Mouse (Mus musculus) hindbrain, embryonic 13.5 days (tissue): ENCODE measurements around the gene Ccdc18. TPM values are rescaled to one million over a fixed set of nuclear protein-coding genes. Genes with fewer than 3 reads are reported as not detected.
"Not testable (repeated sequence)": the region's sequence is repeated elsewhere in the genome, so short reads cannot be mapped to it uniquely, and the experiment has no call there.

Source experiments
- ATAC-seq: fragments of 200-750 bp; cut with Nextera tagmentation; 2 replicates; pipeline ENCODE4 v1.8.0; 2017; ENCODE audit warnings: moderate TSS enrichment; ENCODE audit not compliant: low FRiP score
- H3K27ac ChIP-seq: fragments of 300-500 bp; sonication (generic); 2 replicates; pipeline ENCODE4 v1.5.1; 2015; ENCODE audit warnings: inconsistent platforms, mild to moderate bottlenecking, moderate library complexity
- H3K27me3 ChIP-seq: fragments of 300-500 bp; sonication (generic); 2 replicates; pipeline ENCODE4 v1.6.1; 2015; ENCODE audit warnings: mild to moderate bottlenecking, inconsistent platforms
- H3K36me3 ChIP-seq: fragments of 300-500 bp; sonication (generic); 2 replicates; pipeline ENCODE4 v1.6.1; 2015; ENCODE audit warnings: mild to moderate bottlenecking, inconsistent platforms
- H3K4me1 ChIP-seq: fragments of 300-500 bp; sonication (generic); replicated peaks from 2 replicates; pipeline ENCODE4 v1.6.1; 2015; ENCODE audit warnings: inconsistent platforms
- H3K4me2 ChIP-seq: fragments of 300-500 bp; sonication (generic); 2 replicates; pipeline ENCODE4 v1.6.1; 2015; ENCODE audit warnings: inconsistent platforms, mild to moderate bottlenecking, moderate library complexity
- H3K4me3 ChIP-seq: fragments of 300-500 bp; sonication (generic); 2 replicates; pipeline ENCODE4 v1.5.1; 2015; ENCODE audit warnings: mild to moderate bottlenecking, inconsistent platforms
- H3K9ac ChIP-seq: fragments of 300-500 bp; sonication (generic); 2 replicates; pipeline ENCODE4 v1.6.1; 2015; ENCODE audit warnings: mild to moderate bottlenecking, inconsistent platforms
- H3K9me3 ChIP-seq: fragments of 300-500 bp; sonication (generic); 2 replicates; pipeline ENCODE4 v1.6.1; 2016; ENCODE audit warnings: inconsistent platforms
- WGBS: fragments of 180-500 bp; shearing (Covaris S2); methylation state at CpG from one replicate; pipeline ENCODE4 v1.1.7; 2015; 5-methylcytosine and 5-hydroxymethylcytosine counted together
- polyA plus RNA-seq: library from polyadenylated mRNA; unstranded; fragments of >200 nt; fragmentation: Nextera tagmentation; extraction: Ambion mirVana; gene quantifications from 2 replicates; pipeline ENCODE4 v1.2.1, GENCODE M21; 2015

Ccdc18 gene
- 3.2 and 3.3 TPM in 2 replicates for polyA plus RNA-seq

DNA sequence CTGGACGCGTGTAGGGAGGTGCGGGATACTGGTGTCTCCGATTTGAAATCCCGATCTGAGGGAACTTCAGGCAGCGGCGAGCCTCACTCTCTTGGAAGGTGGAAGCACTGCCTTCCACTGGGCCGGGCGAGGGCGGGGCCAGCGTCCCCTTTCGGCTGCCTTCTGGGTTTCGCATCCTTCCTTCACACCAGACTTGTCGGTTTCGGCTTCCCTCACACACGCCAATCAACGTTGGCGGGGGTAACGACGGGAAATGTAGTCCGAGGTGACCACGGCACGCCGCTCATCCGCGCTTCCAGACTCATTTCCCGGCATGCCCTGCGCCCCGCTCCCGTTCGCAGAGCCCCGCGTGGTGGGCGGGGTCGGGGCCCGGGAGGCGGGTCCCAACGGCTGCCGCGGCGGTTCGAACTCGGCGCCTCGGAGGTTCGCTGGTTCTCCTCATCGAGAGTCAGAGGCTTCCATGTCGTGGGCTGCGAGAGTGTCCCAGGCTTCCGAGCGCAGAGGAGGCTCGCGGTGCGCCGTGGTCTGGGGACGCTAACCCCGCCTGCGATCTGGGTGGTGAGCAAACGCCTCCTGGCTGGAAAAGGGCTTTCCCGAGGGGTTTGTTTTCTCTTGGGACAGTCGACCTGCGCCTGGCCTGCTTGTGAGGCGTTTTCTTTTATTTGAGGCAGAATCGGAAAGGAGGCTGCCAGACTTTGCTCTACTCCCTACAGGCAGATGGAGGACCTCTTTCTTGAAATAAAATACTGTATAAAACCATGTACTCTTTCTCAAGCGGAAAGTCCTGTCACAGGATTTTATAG lies at the start of gene Ccdc18, which contains the start of gene Tmed5:
Gene Ccdc18 (plus strand): TSS at position 435 of the 803 bp plus-strand sequence.
Gene Tmed5 (minus strand): TSS at position 180 of the 803 bp plus-strand sequence.
- H3K4me2 ChIP-seq, result peak within 1 kb of the TSS; percentile 73
- H3K9me3 ChIP-seq, result no peaks in the 10 kb centered on the region
- peaks cover 13% of the 10 kb centered on the region for H3K36me3 ChIP-seq
- ATAC-seq, result peak; percentile 99
- peak within 1 kb of the TSS; percentile 87 for H3K27ac ChIP-seq
- H3K4me1 ChIP-seq, result peaks cover 21% of the 10 kb centered on the region
- H3K9ac ChIP-seq, result peak within 1 kb of the TSS; percentile 83
- no peaks in the 10 kb centered on the region for H3K27me3 ChIP-seq
- WGBS, result under 1% methylated on average over 65 of the region's 65 CpGs
- peak within 1 kb of the TSS; percentile 87 for H3K4me3 ChIP-seq

- no peaks in the 10 kb centered on the region for H3K27me3 ChIP-seq
- H3K27ac ChIP-seq, result no peak overlapping the region
- ATAC-seq, result no peak
- H3K9ac ChIP-seq, result no peak overlapping the region
- peaks cover 63% of the 10 kb centered on the region for H3K36me3 ChIP-seq
- H3K9me3 ChIP-seq, result no peaks in the 10 kb centered on the region
- H3K4me1 ChIP-seq, result no peaks in the 10 kb centered on the region
- no peak overlapping the region for H3K4me2 ChIP-seq
- no peak overlapping the region for H3K4me3 ChIP-seq
- WGBS, result 97% methylated on average over 2 of the region's 2 CpGs
These were observed 47.2 kb upstream of the Ccdc18 start for GRCm38 (mm10) chr5:108085440-108085839.

DNA sequence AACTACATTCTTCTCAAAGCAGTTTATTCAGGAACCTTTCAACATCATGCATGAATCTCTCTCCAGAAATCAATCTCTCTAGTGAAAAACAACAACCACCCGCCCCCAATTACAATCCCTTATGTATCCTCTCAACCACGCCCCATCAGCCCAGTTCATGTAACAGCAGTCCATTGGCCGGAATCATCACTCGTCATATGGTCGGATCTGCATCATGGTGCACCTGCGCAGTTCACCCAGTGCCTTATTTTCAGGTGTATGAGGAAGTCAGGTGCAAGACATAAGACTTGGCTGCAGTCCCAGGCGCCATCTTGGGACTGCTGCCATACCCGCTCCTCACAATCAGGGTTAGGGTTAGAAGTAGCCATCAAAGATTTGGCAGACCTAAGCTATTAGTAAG lies 39.9 kb upstream of the Ccdc18 start:
- H3K9me3 ChIP-seq, H3K9ac ChIP-seq, H3K27ac ChIP-seq, ATAC-seq, H3K4me2 ChIP-seq, H3K4me1 ChIP-seq, H3K4me3 ChIP-seq, H3K27me3 ChIP-seq: not testable (repeated sequence)
- 98% methylated on average over 8 of the region's 8 CpGs for WGBS
- peaks cover 67% of the 10 kb centered on the region for H3K36me3 ChIP-seq

- 85% methylated on average over 3 of the region's 3 CpGs for WGBS
- Histone ChIP-seq H3K9ac (no peak overlapping the region), H3K27ac (no peak overlapping the region), H3K36me3 (peaks cover 57% of the 10 kb centered on the region), H3K4me2 (no peak overlapping the region), H3K27me3 (no peaks in the 10 kb centered on the region), H3K9me3 (no peaks in the 10 kb centered on the region), H3K4me3 (no peak overlapping the region), H3K4me1 (no peaks in the 10 kb centered on the region)
- no peak for ATAC-seq
These were observed 35.0 kb upstream of the Ccdc18 start for GRCm38 (mm10) chr5:108097676-108098075.

GRCm38 (mm10) chr5:108100196-108100595 lies 32.5 kb upstream of the Ccdc18 start:
- no peak for ATAC-seq

DNA sequence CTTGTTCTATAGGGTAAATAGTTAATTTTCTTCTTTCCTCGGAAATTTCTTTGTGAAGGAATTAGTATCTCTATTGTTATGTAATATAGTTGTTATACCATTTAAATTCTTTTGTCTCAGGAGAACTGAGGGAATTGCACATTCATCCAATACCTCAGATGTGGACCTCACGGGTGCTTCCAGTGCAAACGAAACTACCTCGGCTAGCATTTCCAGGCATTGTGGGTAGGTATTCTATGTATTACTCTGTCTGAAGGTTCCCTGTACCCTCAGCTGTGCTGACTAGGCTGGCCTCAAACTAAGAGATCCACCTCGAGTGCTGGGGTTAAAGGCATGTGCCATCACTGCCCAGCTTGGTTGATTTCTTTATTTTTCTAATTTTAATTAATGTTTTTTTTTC lies 28.4 kb upstream of the Ccdc18 start:
- Histone ChIP-seq H3K4me2 (no peak overlapping the region), H3K27me3 (no peaks in the 10 kb centered on the region), H3K4me1 (no peaks in the 10 kb centered on the region), H3K9ac (no peak overlapping the region), H3K36me3 (peaks cover 57% of the 10 kb centered on the region), H3K27ac (no peak overlapping the region), H3K9me3 (no peaks in the 10 kb centered on the region), H3K4me3 (no peak overlapping the region)
- WGBS, result 90% methylated on average over 5 of the region's 5 CpGs
- ATAC-seq, result no peak

More at GRCm38 (mm10) chr5:108100196-108100595, 32.5 kb upstream of the Ccdc18 start:
- Histone ChIP-seq H3K4me1 (no peaks in the 10 kb centered on the region), H3K9ac (no peak overlapping the region), H3K27me3 (no peaks in the 10 kb centered on the region), H3K4me2 (no peak overlapping the region), H3K4me3 (no peak overlapping the region), H3K27ac (no peak overlapping the region), H3K36me3 (peaks cover 60% of the 10 kb centered on the region), H3K9me3 (no peaks in the 10 kb centered on the region)

- no peaks in the 10 kb centered on the region for H3K4me1 ChIP-seq
- no peak overlapping the region for H3K9ac ChIP-seq
- H3K27ac ChIP-seq, result no peak overlapping the region
- H3K9me3 ChIP-seq, result no peaks in the 10 kb centered on the region
- 95% methylated on average over 7 of the region's 7 CpGs for WGBS
- no peak for ATAC-seq
- H3K27me3 ChIP-seq, result no peaks in the 10 kb centered on the region
- no peak overlapping the region for H3K4me2 ChIP-seq
- peaks cover 34% of the 10 kb centered on the region for H3K36me3 ChIP-seq
- no peak overlapping the region for H3K4me3 ChIP-seq
These were observed 23.3 kb upstream of the Ccdc18 start for GRCm38 (mm10) chr5:108109346-108109745.

GRCm38 (mm10) chr5:108117693-108118092 lies 15.0 kb upstream of the Ccdc18 start:
- Histone ChIP-seq H3K4me1 (no peaks in the 10 kb centered on the region), H3K9me3 (no peaks in the 10 kb centered on the region), H3K4me3 (no peak overlapping the region), H3K9ac (no peak overlapping the region), H3K27ac (no peak overlapping the region), H3K4me2 (no peak overlapping the region), H3K27me3 (no peaks in the 10 kb centered on the region), H3K36me3 (peaks cover 11% of the 10 kb centered on the region)
- 92% methylated on average over 4 of the region's 4 CpGs for WGBS
- no peak for ATAC-seq

GRCm38 (mm10) chr5:108120221-108120900 lies 12.3 kb upstream of the Ccdc18 start:
- Histone ChIP-seq H3K9ac (no peak overlapping the region), H3K27me3 (no peaks in the 10 kb centered on the region), H3K4me1 (no peaks in the 10 kb centered on the region), H3K9me3 (no peaks in the 10 kb centered on the region), H3K36me3 (peaks cover 17% of the 10 kb centered on the region), H3K4me2 (no peak overlapping the region), H3K27ac (no peak overlapping the region), H3K4me3 (no peak overlapping the region)
- ATAC-seq, result no peak
- 84% methylated on average over 9 of the region's 9 CpGs for WGBS

GRCm38 (mm10) chr5:108131849-108132440 lies 730 bp upstream of the Ccdc18 start:
- H3K4me1 ChIP-seq, result peaks cover 21% of the 10 kb centered on the region
- H3K36me3 ChIP-seq, result peaks cover 15% of the 10 kb centered on the region
- peak overlapping the region; percentile 83 for H3K9ac ChIP-seq
- peak overlapping the region; percentile 73 for H3K4me2 ChIP-seq
- H3K27ac ChIP-seq, result peak overlapping the region; percentile 87
- under 1% methylated on average over 32 of the region's 32 CpGs for WGBS
- peak; percentile 68; the same call in 1 of the 2 replicates for ATAC-seq
- H3K4me3 ChIP-seq, result peak overlapping the region; percentile 87
- H3K9me3 ChIP-seq, result no peaks in the 10 kb centered on the region
- no peaks in the 10 kb centered on the region for H3K27me3 ChIP-seq

- 92% methylated on average over 1 of the region's 1 CpGs for WGBS
- Histone ChIP-seq H3K4me1 (no peaks in the 10 kb centered on the region), H3K27ac (no peak overlapping the region), H3K9me3 (no peaks in the 10 kb centered on the region), H3K4me3 (no peak overlapping the region), H3K36me3 (no peaks in the 10 kb centered on the region), H3K4me2 (no peak overlapping the region), H3K27me3 (no peaks in the 10 kb centered on the region), H3K9ac (no peak overlapping the region)
- no peak for ATAC-seq
These were observed 19.9 kb downstream of the Ccdc18 start for GRCm38 (mm10) chr5:108152592-108152991.

DNA sequence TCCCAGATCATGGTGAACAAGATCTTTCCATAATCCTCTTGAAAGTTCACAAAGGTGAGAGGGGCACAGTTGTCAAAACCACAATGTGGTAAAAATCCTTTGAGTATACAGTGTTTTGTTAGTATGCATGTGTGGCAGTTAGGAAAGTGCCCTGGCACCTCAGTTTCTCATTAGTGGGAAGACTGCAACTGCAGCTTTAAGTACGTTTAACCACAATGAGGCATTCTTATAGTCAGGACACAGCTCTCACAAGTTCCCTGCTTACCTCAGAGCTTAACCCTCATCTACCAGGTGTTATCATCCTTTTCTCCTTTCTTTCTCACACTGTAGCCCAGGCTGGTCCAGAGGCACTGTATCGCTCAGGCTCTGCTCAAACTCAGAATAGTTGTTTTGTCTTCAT lies 28.1 kb downstream of the Ccdc18 start:
- WGBS, result 78% methylated on average over 2 of the region's 2 CpGs
- H3K36me3 ChIP-seq, result no peaks in the 10 kb centered on the region
- H3K9ac ChIP-seq, result no peak overlapping the region
- no peak for ATAC-seq
- H3K4me2 ChIP-seq, result no peak overlapping the region
- no peaks in the 10 kb centered on the region for H3K27me3 ChIP-seq
- no peak overlapping the region for H3K27ac ChIP-seq
- H3K4me3 ChIP-seq, result no peak overlapping the region
- no peaks in the 10 kb centered on the region for H3K9me3 ChIP-seq
- H3K4me1 ChIP-seq, result no peaks in the 10 kb centered on the region
